Mouse (Mus musculus): ENCODE data around the gene Sorbs1.

The Sorbs1 gene

DNA sequence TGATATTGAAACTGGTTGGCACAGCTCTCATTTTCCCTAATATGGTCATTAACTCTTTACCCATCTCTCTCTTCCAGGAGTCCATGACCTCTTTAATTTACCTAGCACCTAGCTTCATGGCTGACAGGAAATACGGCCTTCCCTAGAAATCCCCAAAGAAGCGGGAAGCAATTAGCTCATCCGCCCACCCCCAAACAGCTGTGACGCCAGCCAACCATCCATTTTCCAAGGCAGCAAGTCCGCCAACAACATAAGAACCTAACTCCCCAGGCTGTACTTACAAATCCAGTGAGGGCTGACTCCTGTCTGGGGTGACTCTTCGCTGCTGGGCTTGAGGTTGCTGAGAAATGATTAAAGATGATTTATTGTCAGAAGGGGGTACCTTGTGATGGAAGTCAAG lies 214.4 kb downstream of the Sorbs1 start:
- no peak for DNase-seq (ENCODE audit: low spot score)

DNA sequence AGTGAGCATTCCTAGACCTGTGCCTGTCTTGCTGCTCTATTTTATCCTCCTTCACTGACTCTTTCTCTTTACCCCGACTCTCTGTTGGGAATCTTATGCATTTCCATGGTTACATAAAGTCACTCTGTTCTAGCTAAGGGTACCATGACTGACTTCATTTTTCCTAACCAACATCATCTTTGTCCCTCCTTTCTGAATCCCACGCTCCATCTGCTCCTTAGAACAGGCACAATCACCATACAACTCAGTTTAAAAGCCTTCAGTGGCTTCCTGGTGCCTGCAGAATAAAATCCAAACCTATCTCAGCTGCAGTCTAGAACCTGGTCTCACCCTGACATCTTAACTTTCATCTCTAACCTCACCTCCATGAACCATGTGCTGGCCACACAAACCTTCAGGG lies 215.0 kb downstream of the Sorbs1 start:
- DNase-seq (ENCODE audit: low spot score): no peak

DNA sequence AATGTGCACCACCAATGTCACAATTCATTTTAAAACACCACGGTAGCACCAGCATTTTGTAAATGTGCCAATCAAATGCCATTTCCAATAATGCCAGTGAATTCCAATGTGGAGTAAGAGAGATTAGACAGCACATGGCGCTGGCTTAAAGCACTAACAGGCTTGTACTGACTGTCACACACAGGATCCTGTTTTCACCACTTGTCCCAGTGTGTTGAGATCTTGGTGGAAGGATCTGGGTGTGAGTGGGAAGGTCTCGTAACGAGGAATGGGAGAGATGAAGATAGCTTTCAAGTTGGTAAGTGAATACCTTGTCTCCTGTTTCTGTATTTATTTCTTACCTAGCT lies 215.8 kb downstream of the Sorbs1 start:
- no peak for DNase-seq (ENCODE audit: low spot score)

DNA sequence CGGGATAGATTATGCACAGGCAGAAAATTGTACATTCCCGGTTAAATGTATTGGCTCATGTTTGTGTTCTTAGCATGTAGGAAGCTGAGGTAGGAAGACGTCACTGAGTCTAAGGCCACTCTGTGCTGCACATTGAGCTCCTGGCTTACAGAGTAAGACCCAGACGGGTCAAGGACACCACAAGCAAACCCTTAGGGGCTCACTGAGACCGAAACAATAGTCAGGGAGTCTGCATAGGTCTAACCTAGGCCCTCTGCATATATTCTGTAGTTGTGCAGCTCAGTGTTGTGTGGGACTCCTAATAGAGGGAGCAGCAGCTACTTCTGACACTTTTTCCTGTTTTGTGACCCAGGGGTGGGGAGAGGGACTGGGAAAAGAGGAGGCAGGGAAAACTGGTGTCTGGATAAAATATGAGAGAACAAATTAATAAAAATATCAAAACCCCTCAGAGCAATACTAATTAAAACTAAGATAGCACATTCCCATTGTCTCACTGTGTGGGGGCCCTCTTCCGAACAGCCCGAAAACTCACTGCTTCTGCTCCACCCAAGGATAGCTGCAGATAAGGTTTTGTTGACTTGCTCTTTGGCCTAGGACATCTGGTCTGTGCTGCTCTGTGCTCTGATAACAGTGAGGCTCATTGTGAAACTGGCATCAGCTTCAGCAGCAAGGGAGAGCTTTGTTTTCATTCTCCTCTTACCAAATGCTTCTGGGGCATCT lies 216.3 kb downstream of the Sorbs1 start:
- DNase-seq (ENCODE audit: low spot score): no peak

DNA sequence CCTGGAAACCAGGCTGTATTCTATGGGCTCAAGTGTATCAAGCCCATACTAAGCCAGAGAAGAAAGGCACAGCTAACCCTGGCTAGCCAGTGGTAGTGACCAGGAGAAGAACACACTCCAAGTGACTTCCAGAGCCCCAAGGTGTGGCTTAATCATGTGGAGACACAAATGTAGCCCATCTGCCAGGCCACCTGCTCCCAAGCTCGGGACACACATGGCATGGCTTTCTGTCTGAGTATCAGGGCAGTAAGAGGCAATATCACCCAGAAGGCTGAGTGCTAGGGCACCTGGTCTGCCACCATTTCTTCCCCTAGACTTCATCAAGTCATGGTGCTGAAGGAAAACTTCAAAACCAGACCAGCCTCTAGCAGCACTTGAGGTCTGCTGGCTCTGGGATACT lies 219.3 kb downstream of the Sorbs1 start:
- DNase-seq (ENCODE audit: low spot score): no peak

DNA sequence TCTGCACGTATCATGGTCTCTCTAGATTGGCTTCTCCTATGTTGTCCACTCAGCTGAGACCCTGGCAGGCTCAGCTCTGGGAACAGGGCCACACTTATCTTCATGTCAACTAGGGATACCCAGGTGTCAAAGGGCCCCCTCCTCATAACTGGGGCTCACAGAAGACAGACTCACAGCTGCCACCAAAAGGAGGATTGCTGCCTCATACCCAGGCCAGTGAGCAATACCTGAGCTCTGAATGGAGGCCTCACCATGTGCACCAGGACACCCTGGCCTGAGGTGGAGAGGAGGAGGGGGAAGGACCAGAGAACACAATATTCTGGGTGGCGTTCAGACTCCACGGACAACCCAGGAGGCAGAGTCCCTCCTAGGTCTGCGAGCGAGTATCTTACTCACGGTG lies 219.8 kb downstream of the Sorbs1 start:
- no peak for DNase-seq (ENCODE audit: low spot score)

DNA sequence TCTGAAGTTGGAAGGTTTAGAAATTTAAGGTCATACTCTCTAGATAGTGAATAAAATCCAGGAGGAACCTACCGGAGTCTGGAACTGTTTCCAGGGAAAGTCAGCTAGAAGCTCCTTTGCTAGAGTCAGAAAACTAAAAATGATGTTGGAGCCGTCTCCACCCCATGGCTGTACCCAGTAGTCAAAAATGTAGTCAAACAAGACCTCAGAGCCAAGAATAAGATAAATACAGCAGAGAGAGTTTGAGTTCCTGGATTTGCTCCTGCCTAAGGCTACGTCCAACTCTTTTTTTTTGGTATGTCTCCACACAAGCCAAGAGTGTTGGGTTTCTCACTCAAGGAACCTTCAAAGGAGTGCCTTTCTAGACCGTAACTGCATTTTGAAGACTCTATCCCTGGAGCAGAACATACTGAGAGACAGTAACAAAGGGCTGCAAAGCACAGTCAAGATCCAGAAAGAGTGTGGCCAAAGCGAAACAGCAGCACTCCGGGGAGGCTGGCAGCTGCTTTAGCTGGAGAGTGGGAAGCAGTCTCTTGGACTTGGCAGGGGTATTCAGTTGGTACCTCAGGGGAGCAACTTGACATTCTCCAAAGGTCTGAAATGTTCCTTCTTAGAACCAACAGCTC lies 223.4 kb downstream of the Sorbs1 start:
- no peak for DNase-seq (ENCODE audit: low spot score)

DNA sequence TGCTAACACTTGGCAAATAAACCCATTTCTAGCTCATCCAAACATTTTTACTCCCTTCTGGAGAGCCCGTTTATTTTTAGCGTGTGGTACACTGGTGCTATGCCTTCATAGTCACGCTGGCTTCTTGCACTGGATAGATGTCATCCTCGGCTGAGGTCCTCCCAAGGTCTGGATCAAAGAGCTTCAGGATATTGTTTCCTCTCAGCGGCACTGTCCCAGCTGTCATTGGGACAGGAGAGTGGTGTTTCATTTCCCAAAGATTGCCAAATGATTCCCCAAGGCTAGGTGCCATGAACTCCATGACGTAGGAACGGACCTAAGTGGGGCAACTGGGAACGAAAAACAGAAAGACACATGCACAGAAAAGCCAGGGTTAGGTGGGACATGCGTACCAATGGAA lies 225.2 kb downstream of the Sorbs1 start:
- DNase-seq (ENCODE audit: low spot score): no peak

DNA sequence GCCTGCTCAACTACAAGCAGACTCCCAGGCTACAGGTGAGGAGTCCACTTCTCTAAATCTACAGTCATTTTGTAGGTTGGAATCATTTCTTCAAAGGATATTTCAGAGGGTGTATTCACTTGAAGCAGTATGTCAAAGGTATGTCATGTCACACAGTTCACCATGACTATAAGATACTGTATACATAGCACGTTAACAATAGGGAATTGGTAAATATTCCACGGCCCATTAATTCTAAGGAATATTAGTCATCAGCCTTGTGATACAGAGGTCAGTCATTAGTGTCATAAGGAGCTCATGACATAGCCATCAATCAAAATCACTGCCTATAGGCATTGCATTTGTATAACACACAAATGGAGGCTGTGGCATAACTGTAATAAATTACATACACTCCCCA lies 228.9 kb downstream of the Sorbs1 start:
- no peak for DNase-seq (ENCODE audit: low spot score)

DNA sequence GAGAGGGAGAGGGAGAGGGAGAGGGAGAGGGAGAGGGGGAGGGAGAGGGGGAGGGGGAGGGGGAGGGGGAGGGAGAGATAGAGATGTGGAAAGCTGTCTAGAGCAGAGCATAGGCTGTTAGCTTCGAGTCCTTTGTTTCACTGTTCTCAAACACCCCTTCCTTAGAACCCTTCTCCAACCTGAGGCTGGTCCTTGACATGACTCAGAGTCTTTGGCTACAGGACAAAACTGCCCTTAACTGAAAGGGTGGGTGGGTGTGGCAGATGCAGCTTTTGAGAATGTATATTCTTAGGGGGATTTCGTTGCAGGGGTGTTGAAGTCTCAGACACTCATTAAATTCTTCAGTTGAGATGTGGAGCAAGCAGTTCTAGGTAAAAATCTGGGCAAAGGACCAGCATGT lies 230.2 kb downstream of the Sorbs1 start:
- DNase-seq (ENCODE audit: low spot score): no peak

DNA sequence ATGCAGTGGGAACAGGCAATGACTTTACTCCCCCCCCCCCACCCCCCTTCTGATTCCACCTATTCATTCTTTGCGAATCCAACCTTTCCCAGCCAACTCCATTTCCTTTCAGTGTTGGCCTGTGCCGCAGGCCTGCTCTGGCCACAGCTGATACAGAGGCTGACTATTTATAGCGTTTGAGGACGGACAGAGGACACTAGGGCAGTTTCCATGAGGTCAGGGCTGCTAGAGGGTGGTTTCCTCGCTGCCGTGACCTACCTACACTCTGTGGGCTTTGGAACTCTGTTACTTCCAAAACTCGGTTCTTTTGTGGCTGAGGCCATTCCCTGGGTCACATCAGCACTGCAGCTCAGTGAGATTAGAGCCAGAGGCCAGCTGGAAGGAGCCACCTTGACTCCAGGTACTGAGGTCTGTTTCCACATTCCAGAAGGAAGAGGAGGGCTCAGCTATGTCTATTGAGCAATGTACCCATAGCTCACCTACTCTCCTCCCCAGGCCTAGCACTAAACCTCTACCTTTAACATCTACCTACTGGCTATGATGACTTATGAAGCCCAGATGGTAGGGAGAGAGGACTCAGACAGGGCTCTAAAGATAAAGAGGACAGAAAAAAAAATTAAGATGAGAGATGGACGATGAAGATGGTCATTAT lies 235.1 kb downstream of the Sorbs1 start:
- no peak for DNase-seq (ENCODE audit: low spot score)

DNA sequence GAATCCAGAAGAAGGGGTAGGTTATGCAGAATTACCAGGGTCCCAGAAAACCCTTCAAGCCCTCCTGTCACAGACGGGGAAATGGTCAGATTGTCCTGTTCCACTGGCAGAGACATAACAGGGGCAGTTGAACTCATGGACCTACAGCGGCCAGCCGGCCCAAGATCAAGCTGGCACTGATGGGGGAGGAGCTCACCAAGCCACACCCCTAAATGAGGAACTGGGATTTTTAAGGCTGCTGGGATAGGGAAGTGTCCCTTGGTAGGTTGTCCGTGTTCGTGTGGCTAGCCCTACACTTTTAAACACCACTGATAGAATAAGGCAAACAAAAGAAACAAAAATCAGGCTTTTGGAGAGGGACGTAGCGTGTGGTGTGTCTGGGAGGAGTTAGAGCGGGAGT lies 236.1 kb downstream of the Sorbs1 start:
- no peak for DNase-seq (ENCODE audit: low spot score)

DNA sequence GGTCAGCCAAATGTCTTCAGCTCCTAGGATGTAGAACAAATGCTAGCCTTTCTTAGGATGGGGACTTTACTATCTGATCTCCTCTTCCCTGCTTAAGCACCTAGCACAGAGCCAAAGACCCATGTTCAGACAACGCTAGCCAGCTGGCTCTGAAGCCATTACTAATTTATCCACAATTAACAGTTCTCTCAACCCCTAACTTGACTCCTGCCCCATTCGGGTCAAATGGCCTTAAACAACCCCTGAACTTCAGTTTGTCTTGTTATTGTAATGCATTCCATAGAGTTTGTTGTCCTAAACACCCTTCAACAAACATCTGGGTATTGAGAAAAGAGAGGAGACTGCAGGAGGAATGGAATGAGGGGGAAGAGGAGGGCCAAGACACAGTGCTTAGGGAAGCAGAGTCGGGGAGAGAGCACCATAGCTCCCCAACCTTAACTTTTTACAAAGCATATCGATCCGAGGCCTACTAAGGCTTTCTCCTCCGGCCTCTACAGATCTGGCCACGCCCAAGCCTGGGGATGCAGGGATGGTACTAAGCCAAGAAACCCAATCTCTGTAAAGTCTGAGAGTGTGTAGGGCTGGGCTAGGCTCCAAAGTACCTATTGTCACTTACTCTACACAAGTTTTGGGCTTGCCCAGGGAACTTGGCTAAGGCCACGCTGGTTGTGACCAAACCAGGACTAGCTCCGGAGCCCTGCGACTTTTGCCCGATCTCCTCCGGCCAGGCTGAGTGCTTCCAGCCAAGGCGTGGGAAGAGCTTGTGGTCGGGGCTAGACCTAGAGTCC lies 238.0 kb downstream of the Sorbs1 start:
- no peak for DNase-seq (ENCODE audit: low spot score)

DNA sequence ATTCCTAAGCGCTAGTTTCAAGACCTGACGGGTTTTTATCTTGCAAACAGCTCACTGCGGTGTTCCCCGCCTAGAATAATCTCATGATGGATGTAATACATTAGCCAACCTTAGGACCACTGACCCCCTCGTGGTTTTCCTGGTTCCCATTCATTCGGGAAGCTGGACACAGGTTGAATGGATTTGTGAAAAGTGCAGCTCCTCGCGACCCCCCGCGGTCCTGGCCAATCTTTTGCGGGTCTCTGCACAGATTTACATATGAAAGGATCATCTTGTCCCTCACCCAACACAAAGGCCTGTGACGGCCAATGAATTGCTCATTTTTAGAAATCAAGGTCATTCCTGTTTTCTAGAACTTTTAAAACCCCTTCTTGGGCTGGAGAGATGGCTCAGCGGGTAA lies 240.9 kb downstream of the Sorbs1 start:
- no peak for DNase-seq (ENCODE audit: low spot score)

DNA sequence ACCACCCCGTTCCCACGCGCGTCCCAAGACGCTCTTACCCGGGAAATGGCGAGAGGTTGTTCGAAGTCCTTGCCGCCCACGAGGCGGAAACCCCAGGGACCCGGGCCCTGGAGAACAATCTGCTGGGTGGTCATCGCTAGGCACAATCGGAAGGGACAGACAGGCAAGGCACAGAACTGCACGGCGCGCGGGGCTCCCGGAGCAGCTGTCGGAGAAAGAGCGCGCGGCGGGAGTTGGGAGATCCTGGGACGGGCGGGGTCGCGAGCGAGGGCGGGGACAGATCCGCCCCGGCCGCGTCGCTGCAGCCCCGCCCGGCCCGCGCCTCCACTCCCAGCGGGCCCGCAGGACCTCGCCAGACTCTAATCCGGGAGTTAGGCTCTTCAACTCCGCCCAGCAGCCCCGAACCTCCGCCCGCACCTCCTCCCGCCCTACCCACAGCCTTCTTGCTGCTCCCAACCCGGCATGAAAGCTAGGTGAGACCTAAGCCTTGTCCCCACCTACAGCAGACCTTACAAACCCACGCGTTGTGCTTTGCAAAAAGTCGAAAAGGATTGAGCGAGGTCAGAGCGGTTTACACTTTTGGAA lies 242.2 kb downstream of the Sorbs1 start, which contains the start of gene Pdlim1:
Pdlim1 (minus strand) TSS at position 535 of the 585 bp plus-strand sequence.
- peak; percentile 85 for DNase-seq (ENCODE audit: low spot score)

DNA sequence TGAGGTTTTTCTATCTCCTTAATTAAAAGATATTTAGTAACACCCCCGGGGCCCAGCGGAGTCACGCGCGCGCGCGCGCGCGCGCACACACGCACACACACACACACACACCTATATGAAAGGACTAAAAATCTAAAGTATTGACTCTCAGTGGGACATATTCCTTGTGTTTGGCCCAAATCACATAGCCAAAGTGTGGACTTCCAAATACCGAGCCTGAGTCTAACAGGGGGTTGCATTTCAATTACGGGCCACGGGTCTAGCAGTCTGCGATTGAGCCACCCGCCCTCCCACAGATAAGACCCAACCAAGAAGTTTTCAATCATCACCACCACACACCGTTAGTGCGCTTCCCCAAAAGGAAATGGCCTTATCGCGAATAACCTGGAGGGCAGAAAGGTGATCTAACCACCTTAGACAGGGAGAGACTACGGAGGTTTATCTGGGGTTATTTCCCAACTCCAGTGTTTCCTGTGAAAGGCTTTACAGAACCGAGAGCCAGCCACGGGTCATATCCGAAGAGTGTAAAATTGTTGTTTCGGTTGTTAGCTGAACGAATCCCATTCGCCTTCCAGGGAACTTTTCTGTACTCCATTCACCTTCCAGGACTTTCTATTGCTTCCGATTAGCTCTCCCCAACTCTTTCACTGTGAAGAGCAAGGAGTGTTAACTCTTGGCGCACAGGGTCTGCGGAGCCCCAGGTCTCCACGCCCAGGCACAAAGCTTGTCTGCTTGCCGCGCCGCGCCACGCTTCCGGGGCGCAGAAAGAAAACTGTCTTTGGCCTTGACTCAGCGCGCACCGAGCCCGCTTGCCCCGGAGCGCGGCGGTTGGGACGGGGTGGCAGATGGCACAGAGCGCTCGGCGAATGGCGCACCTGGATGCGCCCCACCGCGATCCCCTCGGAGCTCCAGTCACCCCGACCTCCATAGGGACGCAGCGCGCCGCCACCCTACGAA lies 242.9 kb downstream of the Sorbs1 start:
- DNase-seq (ENCODE audit: low spot score): peak; percentile 48

DNA sequence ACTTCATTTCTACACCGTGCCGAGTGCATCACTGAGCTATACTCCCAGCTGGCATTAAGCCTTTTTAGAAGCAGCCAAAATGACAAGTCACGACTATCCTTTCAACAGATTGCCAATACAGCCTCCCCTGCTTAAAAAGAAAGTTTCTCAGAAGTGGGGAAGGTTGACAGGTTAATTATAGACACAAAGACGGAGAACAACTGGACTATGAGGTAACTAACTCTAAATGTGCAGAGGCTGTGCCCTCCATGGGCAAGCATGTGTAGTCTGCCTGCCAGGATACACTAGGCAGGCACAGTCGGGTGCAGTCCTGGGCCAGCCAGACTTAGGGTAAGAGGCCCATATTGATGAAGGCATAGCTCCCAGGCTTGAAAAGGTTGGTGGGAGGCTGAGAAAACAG lies 244.1 kb downstream of the Sorbs1 start:
- no peak for DNase-seq (ENCODE audit: low spot score)

DNA sequence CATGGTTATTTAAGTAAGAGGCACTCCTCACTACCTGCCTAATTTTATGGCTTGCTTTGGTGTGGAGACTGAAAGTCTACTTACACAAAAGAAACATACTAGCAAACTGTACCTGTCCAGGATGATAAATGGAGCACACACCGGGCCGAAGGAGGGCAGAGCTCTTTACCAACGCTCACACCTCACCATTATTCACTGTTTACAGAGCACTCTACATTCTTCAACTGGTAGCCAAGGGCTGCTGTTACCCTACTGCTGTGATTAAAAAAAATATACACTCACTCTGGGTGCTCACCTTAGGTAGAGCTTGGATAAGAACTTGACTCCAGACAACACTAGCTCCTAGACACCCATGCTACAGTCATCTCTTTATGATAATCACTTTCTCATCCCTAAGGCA lies 245.1 kb downstream of the Sorbs1 start:
- DNase-seq (ENCODE audit: low spot score): no peak

DNA sequence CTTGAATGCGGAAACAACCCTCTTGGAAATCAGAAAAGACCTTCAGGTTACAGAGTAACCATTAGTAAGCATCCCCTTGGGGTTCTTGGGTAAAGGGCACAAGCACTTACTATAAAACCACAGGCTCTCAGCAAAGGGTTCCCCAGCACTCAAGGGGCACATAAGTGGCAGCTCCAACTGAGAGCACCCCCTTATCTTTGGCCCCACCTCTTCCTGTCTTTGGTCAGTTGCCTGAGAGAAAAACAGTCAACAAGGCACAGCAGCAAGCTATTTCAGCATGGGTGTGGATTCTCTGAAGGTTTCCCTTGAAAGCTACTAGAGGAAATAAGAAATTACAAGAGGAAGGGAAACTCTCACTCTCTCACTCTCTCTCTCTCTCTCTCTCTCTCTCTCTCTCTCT lies 246.2 kb downstream of the Sorbs1 start:
- DNase-seq (ENCODE audit: low spot score): no peak

DNA sequence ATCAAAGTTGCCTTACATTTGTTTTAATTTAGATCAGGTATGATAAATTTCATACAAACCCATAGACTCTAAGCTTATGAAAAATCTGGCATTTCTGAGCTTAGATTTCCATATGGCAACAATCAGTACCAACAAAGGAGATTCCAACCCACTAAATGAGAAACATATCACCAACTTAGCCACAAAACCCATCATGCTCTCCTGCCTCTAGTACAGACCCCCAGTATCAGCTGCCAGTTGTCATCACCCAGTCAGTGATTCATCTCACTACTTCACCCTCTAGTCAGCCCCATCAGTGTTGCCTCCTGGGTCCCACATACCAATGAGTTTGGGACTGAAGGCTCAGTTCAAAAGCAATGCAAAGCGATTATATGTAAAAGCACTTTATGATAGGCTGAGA lies 254.1 kb downstream of the Sorbs1 start:
- DNase-seq (ENCODE audit: low spot score): no peak

DNA sequence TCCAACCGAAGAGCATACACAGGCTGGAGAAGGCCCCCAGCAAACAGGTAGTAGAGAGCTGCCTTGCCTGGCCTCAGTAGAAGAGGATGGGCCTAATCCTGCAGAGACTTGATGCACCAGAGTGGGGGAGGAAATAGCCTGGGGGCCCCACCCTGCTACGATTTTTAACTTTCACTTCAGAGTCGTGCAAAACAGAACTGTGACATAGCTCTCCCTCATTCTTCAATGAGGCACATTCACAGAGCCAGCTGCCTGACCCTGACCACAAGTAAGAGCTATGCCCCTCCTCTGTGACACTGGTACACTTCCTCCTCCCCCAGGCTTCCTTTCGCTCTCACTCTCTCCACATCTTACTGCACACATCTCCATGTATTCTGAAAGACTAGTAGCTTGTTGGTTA lies 256.2 kb downstream of the Sorbs1 start:
- no peak for DNase-seq (ENCODE audit: low spot score)
